Mouse (Mus musculus): ENCODE results near the gene Rreb1. TPM values are rescaled to one million over a fixed set of nuclear protein-coding genes. Genes with fewer than 3 reads are reported as not detected.

The Rreb1 gene
- total RNA-seq, 2 experiments from 2014 or later: 74.1 to 104 TPM

DNA sequence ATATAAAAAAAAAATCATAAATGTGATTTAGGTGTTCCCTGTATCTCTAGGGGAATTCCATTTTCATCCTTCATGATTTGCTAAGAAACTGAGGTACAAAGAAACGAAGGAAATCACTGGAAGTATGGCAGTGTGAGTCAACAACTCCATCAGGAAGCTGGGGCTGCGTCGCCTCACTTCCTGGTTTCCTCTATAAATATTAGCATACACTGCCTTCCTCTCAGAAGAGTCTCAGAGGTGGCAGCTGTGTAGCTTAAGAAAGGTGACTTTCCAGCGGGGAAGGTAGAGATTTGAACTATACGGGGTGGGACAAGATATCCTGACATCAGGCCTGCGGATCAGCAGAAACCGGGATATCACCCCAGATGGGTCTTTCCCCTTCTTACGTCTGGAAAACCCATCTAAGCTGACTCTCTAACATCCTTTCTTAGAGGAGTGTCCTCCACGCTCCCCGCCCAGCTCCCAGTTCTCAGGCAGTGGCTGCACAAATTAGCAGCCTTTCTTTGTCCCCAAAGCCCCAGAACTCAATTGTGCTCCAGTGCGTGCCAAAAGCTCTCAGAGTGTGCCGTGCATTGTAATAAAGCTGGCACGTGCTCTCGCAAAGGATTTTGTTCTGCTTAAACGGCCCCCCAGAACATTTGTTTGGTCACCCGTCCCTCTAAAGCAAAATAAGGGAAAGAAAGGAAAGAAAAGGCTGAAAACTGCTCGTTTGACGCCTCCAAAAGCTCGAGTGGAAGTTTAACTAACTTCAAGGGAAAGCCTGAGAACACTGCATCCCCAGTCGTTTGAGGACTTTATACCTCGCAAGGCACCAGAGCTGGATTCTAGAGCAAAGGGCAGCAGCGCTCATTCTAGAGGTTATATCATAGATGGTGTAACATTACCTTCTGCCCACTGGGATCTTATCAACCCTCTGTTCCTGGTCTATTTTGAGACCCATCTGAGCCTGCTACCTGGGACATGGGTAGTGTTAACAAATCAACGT lies 17.0 kb upstream of the Rreb1 start:
- no peak for TF ChIP-seq CTCF (conservative IDR thresholded peaks at IDR 0.05)
- peak; percentile 4 to 24 for DNase-seq (ENCODE audit: low spot score in 2 of 2)
- no peak overlapping the region for H3K4me3 ChIP-seq
- H3K27ac ChIP-seq: no peak overlapping the region

DNA sequence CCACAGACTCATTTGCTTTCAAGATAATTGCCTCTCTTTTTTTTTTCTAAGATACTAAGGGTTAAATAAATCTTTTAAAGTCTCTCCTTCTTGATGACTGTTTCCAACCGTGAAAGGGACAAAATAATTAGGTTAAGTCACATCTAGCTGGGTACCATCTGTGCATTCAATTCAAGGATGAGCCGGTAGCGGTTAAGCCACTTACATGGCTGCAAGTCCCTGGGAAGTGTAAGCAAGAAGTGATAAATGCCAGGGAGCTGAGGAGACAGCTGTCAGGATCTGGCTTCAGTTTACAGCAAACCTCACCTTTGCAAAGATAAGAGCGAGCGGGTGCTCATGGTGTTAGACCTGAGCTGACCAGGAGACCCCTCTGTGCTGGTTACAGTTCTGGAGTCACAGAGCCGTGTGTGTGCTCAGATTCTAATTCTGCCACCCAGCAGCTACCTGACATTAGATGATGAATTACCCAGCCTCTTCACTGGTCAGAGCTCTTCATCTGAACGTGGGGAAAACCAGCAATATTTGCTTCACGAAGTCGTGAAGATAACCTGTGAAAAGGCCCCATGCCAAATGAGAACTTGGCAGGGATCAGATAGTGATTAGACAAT lies 14.3 kb upstream of the Rreb1 start:
- no peak overlapping the region for H3K27ac ChIP-seq
- DNase-seq (ENCODE audit: low spot score in 2 of 2): no peak
- no peak overlapping the region for H3K4me3 ChIP-seq
- no peak for TF ChIP-seq CTCF (conservative IDR thresholded peaks at IDR 0.05)

DNA sequence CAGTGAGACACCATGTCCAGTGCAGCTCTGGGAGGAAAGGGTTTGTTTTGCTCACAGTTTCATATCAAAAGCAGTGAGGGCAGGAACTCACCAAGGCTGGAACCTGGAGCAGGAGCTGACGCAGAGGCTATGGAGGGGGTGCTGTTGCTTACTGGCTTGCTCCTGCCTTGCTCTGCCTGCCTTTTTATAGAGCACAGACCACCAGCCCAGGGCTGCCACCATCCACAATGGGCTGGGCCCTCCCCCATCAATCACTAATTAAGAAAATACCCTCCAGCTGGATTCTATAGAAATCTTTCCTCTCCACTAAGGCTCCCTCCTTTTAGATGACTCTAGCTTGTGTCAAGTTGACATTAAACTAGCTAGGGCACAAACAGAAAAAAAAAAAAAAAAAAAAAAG lies 8.4 kb upstream of the Rreb1 start:
- no peak for DNase-seq (ENCODE audit: low spot score in 2 of 2)
- no peak overlapping the region for H3K4me3 ChIP-seq
- no peak for TF ChIP-seq CTCF (conservative IDR thresholded peaks at IDR 0.05)
- no peak overlapping the region for H3K27ac ChIP-seq

DNA sequence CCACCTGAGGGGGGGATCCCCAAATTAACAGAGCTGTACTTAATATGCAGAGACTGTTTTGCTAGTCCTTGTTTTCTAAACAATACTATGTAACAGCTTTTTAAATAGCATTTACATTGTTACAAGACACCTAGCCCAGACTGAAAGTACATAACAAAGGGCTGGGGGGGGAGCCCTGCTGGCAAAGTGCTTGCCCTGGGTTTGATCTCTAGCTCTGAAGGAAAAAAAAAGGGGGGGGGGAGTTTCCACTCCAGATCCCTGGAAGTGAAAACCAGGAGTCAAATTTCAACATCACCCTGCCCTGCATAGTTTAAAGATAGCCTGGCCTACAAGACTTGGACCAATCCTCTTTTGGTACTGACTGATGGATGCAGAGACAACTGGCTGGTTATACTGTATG lies 4.7 kb upstream of the Rreb1 start:
- no peak for DNase-seq (ENCODE audit: low spot score in 2 of 2)
- H3K27ac ChIP-seq: no peak overlapping the region
- TF ChIP-seq CTCF (conservative IDR thresholded peaks at IDR 0.05): no peak
- H3K4me3 ChIP-seq: no peak overlapping the region

DNA sequence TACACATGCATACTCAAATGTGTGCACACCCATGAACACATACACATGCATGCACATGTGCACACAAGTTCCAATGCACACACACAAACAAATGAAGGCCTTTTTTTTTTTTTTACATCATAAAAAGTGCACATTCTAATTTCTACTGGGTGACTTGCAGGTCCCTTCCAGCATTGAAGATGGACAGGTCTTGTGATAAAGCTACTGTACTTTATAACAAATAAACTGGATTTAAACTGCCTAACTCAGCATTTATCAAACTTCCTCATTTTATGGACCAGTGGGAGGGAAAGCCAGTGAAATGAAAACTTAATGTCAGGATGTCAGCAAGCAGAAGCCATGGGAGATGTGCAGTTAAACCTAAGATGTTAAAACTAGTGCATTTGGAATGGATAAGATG lies 1.5 kb upstream of the Rreb1 start:
- DNase-seq (ENCODE audit: low spot score in 2 of 2): no peak
- H3K4me3 ChIP-seq: no peak overlapping the region
- H3K27ac ChIP-seq: no peak overlapping the region
- no peak for TF ChIP-seq CTCF (conservative IDR thresholded peaks at IDR 0.05)

DNA sequence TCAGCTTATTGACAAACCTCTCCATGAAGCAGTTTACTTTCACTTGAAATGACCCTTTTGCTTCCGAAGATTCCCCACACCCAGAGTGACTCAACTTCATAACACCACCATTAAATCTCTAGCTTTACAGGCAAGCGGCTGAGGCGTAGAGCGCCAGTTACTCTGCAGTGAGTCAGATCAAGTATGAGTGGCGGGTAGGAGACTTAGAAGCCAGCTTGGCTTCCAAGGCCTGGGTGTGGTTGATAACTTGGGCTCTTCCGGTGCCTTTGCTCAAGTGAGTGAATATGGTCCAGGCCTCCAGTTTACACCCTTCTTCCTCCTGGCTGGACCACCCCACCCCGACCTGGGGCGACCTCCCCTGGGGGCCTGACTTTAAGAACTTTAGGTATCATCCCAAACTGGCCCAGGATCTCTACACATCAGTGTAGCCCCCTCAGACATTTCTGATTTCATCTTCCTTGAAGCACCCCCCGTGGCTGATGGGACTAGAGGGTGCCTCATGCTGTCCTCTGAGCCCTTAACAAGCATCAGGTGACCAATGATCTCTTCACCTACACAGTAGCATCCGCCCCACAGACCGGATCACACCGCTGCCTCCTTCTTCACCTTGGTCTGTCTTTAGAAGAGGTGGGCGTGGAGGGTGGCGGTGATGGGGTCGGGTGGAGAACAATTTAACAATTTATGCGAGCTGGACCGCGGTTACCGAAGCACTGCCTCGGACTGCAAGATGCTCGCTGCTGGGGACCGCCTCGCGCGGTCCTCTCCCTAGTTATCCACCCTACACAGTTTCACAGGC lies 651 bp upstream of the Rreb1 start:
- H3K4me3 ChIP-seq: peak overlapping the region; percentile 54
- peak overlapping the region; percentile 78 for H3K27ac ChIP-seq

DNA sequence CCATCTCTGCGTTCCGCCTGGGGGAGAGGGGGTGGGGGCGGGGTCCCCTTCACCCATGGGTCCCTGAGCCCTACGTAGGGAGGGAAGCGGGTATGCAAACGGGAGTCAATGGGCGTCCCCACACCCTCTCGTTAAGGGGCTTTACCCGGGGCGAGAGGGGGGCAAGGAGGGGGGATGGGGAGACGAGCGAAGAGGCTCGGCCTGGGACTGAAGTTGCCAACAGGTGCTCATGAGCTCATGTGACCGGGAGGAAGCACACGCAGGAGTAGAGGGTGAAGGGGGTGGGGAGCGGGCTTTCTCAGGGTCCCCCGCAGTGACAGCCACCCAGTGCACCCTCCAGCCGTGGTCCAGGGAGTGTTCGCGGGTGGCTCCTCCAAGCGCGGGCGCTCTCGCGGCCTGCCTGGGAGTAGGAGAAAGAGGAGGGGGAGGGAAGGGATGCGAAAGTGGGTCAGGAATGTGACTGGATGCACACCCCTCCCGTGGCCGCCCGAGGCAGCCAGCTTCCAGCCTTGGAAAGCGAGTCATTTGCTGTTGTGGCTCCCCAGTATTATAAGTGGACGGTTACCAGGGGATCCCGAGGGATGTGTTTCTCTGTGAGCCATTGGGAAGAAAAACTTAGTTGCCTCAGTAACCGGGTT lies 513 bp downstream of the Rreb1 start:
- TF ChIP-seq CTCF (conservative IDR thresholded peaks at IDR 0.05): no peak
- Histone ChIP-seq H3K27ac (peak overlapping the region; percentile 78), H3K4me3 (peak overlapping the region; percentile 54)
- DNase-seq (ENCODE audit: low spot score in 2 of 2): peak; percentile 12 to 26

More for the DNA sequence above, 651 bp upstream of the Rreb1 start:
- no peak for DNase-seq (ENCODE audit: low spot score in 2 of 2)
- TF ChIP-seq CTCF (conservative IDR thresholded peaks at IDR 0.05): no peak

DNA sequence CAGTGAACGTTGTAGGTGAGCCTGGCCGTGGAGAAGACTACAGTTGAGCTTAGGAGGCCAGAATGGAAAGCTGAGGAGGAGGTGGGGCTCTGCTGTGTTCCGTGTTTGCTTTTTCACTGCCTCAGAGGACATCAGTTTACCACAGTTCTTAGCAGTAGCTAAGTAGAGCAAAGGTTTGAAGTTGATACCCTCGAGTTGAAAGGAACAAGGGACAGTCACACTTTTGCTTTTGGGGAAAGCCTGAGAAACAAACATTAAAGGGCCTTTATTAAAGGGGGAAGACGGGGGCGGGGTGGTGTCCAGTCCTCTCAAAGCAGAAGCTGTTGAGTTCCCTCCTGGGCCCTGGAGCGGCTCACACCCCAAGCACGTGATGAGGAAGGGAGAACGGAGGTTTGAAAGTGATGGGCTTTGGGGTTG lies 1.1 kb downstream of the Rreb1 start:
- Histone ChIP-seq H3K27ac (peak overlapping the region; percentile 78), H3K4me3 (peak overlapping the region; percentile 54)
- TF ChIP-seq CTCF (conservative IDR thresholded peaks at IDR 0.05): no peak
- DNase-seq (ENCODE audit: low spot score in 2 of 2): no peak

DNA sequence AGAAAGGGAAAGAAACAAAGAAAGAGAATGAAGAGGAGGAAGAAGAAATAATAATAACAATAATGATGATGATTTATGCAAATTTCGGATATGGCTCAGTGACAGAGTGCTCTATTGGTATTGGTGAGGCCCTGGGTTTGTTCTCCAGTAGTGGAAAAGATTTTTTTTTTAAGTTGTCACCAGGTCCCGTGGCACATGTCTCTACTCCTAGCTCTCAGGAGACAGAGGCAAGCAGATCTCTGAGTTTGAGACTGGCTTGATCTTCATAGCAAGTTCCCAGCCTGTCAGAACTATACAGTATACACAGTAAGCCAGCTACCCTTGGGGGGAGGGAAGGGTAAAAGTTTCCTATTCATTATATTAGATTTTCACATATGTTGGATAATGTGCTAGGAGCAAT lies 3.4 kb downstream of the Rreb1 start:
- TF ChIP-seq CTCF (conservative IDR thresholded peaks at IDR 0.05): no peak
- Histone ChIP-seq H3K27ac (no peak overlapping the region), H3K4me3 (no peak overlapping the region)
- DNase-seq (ENCODE audit: low spot score in 2 of 2): no peak

DNA sequence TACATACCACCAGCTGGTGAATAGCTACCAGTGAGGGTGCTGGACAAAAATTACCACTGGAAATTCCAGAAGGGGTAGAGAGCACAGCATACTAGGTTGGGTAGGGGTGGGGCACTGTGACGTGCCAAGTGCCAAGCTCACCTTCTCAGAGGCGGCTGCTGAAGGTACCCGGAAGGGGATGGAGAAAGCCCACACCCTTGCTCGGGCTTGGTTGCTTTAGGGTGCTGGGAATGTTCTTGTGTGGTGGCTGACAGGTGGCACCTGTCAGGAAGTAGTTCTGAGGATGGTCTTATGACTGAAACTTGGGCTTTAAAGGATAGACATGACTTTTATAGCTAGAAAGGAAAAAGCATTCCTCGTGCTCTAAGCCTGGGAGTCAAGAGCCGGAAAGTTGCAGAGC lies 3.9 kb downstream of the Rreb1 start:
- no peak overlapping the region for H3K27ac ChIP-seq
- no peak for DNase-seq (ENCODE audit: low spot score in 2 of 2)
- no peak for TF ChIP-seq CTCF (conservative IDR thresholded peaks at IDR 0.05)

DNA sequence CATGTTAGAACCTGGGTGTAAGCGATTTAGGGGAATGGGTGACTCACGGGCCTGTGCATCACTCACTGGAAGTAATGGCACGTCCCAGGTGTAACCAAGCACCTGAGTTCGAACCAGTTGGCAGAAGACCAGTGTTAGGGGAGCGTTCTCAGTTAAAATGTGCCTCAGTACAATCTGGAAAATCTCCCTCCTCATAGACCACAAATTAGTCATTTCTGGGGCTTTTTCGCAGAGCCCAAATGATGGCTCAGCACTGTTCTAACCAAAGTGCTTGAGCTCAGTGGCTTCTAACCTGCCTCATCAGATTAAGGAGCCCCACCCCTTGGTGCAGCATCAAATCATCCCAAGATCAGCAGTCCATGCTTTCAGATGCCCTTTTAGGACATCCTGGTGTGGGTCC lies 5.5 kb downstream of the Rreb1 start:
- no peak for TF ChIP-seq CTCF (conservative IDR thresholded peaks at IDR 0.05)
- DNase-seq (ENCODE audit: low spot score in 2 of 2): no peak
- Histone ChIP-seq H3K4me3 (no peak overlapping the region), H3K27ac (no peak overlapping the region)

More for the DNA sequence above, 3.9 kb downstream of the Rreb1 start:
- H3K4me3 ChIP-seq: no peak overlapping the region

DNA sequence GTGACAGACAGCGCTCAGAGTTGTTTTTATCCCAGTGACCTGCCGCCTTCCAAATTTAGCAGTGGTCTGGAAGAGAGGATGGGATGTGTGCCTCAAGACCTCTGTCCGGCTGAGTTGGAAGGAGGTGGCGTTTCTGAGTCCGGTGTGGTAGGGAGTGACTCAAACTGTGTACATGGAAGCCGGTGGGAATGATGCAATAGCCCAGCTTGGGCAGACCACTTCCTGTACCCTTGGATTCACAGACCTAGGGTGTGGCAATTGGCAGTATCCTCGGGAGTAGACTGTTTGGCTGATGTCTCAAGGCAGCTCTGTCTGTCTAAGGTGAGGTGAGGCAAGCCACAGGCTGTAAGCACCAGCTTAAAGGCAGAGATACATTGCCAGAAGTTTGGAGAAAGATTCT lies 6.0 kb downstream of the Rreb1 start:
- no peak for TF ChIP-seq CTCF (conservative IDR thresholded peaks at IDR 0.05)
- Histone ChIP-seq H3K27ac (no peak overlapping the region), H3K4me3 (no peak overlapping the region)
- no peak for DNase-seq (ENCODE audit: low spot score in 2 of 2)

Measured in layer of hippocampus, adult 2 months (tissue).